Mouse (Mus musculus): ENCODE data around the gene Colq.
"Not testable (repeated sequence)": the region's sequence is repeated elsewhere in the genome, so short reads cannot be mapped to it uniquely, and the experiment has no call there.

- TF ChIP-seq E2F4 (IDR thresholded peaks at IDR 0.05; ENCODE audit: insufficient read depth); POLR2A (IDR thresholded peaks at IDR 0.05; ENCODE audit: insufficient read length, low read depth); TCF12 (IDR thresholded peaks at IDR 0.05; ENCODE audit: insufficient read depth, poor library complexity, severe bottlenecking); POLR2AphosphoS2 (IDR thresholded peaks at IDR 0.05; ENCODE audit: insufficient read length, low read depth): not testable (repeated sequence)
Observed at GRCm38 (mm10) chr14:31602616-31602979, 11.5 kb upstream of the Colq start.

All from myocyte (in vitro differentiated cells).